Mouse (Mus musculus): ENCODE results near the gene 1700008O03Rik. TPM values are rescaled to one million over a fixed set of nuclear protein-coding genes. Genes with fewer than 3 reads are reported as not detected.

1700008O03Rik gene
- polyA plus RNA-seq (2016; fragmentation: Nextera tagmentation; extraction: Ambion mirVana) = 1.0 and 1.1 TPM in 2 replicates

- peak within 1 kb of the TSS; percentile 56 for H3K9ac ChIP-seq
- WGBS = 80% methylated on average over 12 of the region's 12 CpGs
- H3K27me3 ChIP-seq (replicated peaks) = peaks cover 15% of the 10 kb centered on the region
- no peak for ATAC-seq (ENCODE audit: low FRiP score, low read depth)
- no peaks in the 10 kb centered on the region for H3K36me3 ChIP-seq
- no peak within 1 kb of the TSS for H3K27ac ChIP-seq
- H3K9me3 ChIP-seq = no peaks in the 10 kb centered on the region
- peak within 1 kb of the TSS; percentile 47 for H3K4me3 ChIP-seq
- H3K4me1 ChIP-seq = peaks cover 9% of the 10 kb centered on the region; the same call in 1 of the 2 replicates
- peak within 1 kb of the TSS; percentile 94 for H3K4me2 ChIP-seq (replicated peaks)
These were observed at the start of gene 1700008O03Rik for GRCm38 (mm10) chr7:44385720-44386119. Gene 1700008O03Rik (minus strand): TSS chr7:44385820.

GRCm38 (mm10) chr7:44434089-44434488, 48.5 kb upstream of the 1700008O03Rik start:
- peaks cover 3% of the 10 kb centered on the region; the same call in 1 of the 2 replicates for H3K36me3 ChIP-seq
- no peak overlapping the region for H3K9ac ChIP-seq
- no peak overlapping the region for H3K27ac ChIP-seq
- H3K9me3 ChIP-seq = no peaks in the 10 kb centered on the region
- WGBS = 75% methylated on average over 9 of the region's 9 CpGs
- no peak for ATAC-seq (ENCODE audit: low FRiP score, low read depth)
- H3K4me3 ChIP-seq = no peak overlapping the region
- H3K4me1 ChIP-seq = peaks cover 43% of the 10 kb centered on the region
- H3K4me2 ChIP-seq (replicated peaks) = no peak overlapping the region
- H3K27me3 ChIP-seq (replicated peaks) = no peaks in the 10 kb centered on the region

- no peak overlapping the region for H3K27ac ChIP-seq
- no peak for ATAC-seq (ENCODE audit: low FRiP score, low read depth)
- H3K4me2 ChIP-seq (replicated peaks) = no peak overlapping the region
- peaks cover 42% of the 10 kb centered on the region for H3K4me1 ChIP-seq
- H3K9ac ChIP-seq = no peak overlapping the region
- H3K9me3 ChIP-seq = no peaks in the 10 kb centered on the region
- H3K27me3 ChIP-seq (replicated peaks) = no peaks in the 10 kb centered on the region
- H3K36me3 ChIP-seq = peaks cover 3% of the 10 kb centered on the region; the same call in 1 of the 2 replicates
- H3K4me3 ChIP-seq = no peak overlapping the region
- 4% methylated on average over 7 of the region's 7 CpGs for WGBS
These were observed 47.8 kb upstream of the 1700008O03Rik start for GRCm38 (mm10) chr7:44433371-44433770.

- 83% methylated on average over 6 of the region's 6 CpGs for WGBS
- Histone ChIP-seq H3K9me3 (no peaks in the 10 kb centered on the region), H3K27me3 (replicated peaks) (peaks cover 4% of the 10 kb centered on the region), H3K9ac (peak overlapping the region; percentile 10), H3K4me3 (no peak overlapping the region), H3K27ac (no peak overlapping the region), H3K4me2 (replicated peaks) (no peak overlapping the region), H3K36me3 (peaks cover 3% of the 10 kb centered on the region; the same call in 1 of the 2 replicates), H3K4me1 (peaks cover 46% of the 10 kb centered on the region)
- ATAC-seq (ENCODE audit: low FRiP score, low read depth) = no peak
These were observed 46.9 kb upstream of the 1700008O03Rik start for GRCm38 (mm10) chr7:44432550-44432949.

- peak overlapping the region; percentile 97 for H3K27ac ChIP-seq
- peak; percentile 43 for ATAC-seq (ENCODE audit: low FRiP score, low read depth)
- peaks cover 51% of the 10 kb centered on the region for H3K4me1 ChIP-seq
- H3K9me3 ChIP-seq = no peaks in the 10 kb centered on the region
- peak overlapping the region; percentile 88 for H3K4me2 ChIP-seq (replicated peaks)
- peaks cover 8% of the 10 kb centered on the region for H3K27me3 ChIP-seq (replicated peaks)
- 0% methylated on average over 31 of the region's 32 CpGs for WGBS
- H3K36me3 ChIP-seq = peaks cover 3% of the 10 kb centered on the region; the same call in 1 of the 2 replicates
- peak overlapping the region; percentile 95 for H3K9ac ChIP-seq
- H3K4me3 ChIP-seq = peak overlapping the region; percentile 70
These were observed 44.2 kb upstream of the 1700008O03Rik start for GRCm38 (mm10) chr7:44429534-44430488.

GRCm38 (mm10) chr7:44428968-44429521, 43.4 kb upstream of the 1700008O03Rik start, which contains the start of gene Lrrc4b:
Gene Lrrc4b (plus strand): TSS chr7:44429018.
- WGBS = 2% methylated on average over 59 of the region's 69 CpGs

GRCm38 (mm10) chr7:44428171-44428950, 42.7 kb upstream of the 1700008O03Rik start:
- Histone ChIP-seq H3K9ac (peak overlapping the region; percentile 95), H3K27me3 (replicated peaks) (peaks cover 8% of the 10 kb centered on the region), H3K4me2 (replicated peaks) (peak overlapping the region; percentile 88), H3K27ac (peak overlapping the region; percentile 97), H3K4me3 (peak overlapping the region; percentile 70), H3K4me1 (peaks cover 50% of the 10 kb centered on the region), H3K9me3 (no peaks in the 10 kb centered on the region), H3K36me3 (no peaks in the 10 kb centered on the region)
- ATAC-seq (ENCODE audit: low FRiP score, low read depth) = peak; percentile 24
- 1% methylated on average over 18 of the region's 38 CpGs for WGBS

More at GRCm38 (mm10) chr7:44428968-44429521, 43.4 kb upstream of the 1700008O03Rik start, which contains the start of gene Lrrc4b:
- peak within 1 kb of the TSS; percentile 95 for H3K9ac ChIP-seq
- no peaks in the 10 kb centered on the region for H3K9me3 ChIP-seq
- peak within 1 kb of the TSS; percentile 97 for H3K27ac ChIP-seq
- H3K4me3 ChIP-seq = peak within 1 kb of the TSS; percentile 70
- peak within 1 kb of the TSS; percentile 88 for H3K4me2 ChIP-seq (replicated peaks)
- peaks cover 51% of the 10 kb centered on the region for H3K4me1 ChIP-seq
- ATAC-seq (ENCODE audit: low FRiP score, low read depth) = peak; percentile 63
- peaks cover under 1% of the 10 kb centered on the region; the same call in 1 of the 2 replicates for H3K36me3 ChIP-seq
- H3K27me3 ChIP-seq (replicated peaks) = peaks cover 8% of the 10 kb centered on the region

GRCm38 (mm10) chr7:44427666-44428065, 42.0 kb upstream of the 1700008O03Rik start:
- Histone ChIP-seq H3K4me3 (peak overlapping the region; percentile 70), H3K4me2 (replicated peaks) (peak overlapping the region; percentile 88), H3K27me3 (replicated peaks) (peaks cover 8% of the 10 kb centered on the region), H3K4me1 (peaks cover 44% of the 10 kb centered on the region), H3K9me3 (no peaks in the 10 kb centered on the region), H3K27ac (peak overlapping the region; percentile 97), H3K36me3 (no peaks in the 10 kb centered on the region), H3K9ac (peak overlapping the region; percentile 95)
- 5% methylated on average over 8 of the region's 8 CpGs for WGBS
- peak; percentile 17; the same call in 1 of the 2 replicates for ATAC-seq (ENCODE audit: low FRiP score, low read depth)

GRCm38 (mm10) chr7:44413307-44413706, 27.7 kb upstream of the 1700008O03Rik start:
- Histone ChIP-seq H3K36me3 (no peaks in the 10 kb centered on the region), H3K9me3 (no peaks in the 10 kb centered on the region), H3K9ac (no peak overlapping the region), H3K4me2 (replicated peaks) (no peak overlapping the region), H3K27ac (no peak overlapping the region), H3K4me1 (no peaks in the 10 kb centered on the region), H3K4me3 (no peak overlapping the region), H3K27me3 (replicated peaks) (no peaks in the 10 kb centered on the region)
- WGBS = 86% methylated on average over 6 of the region's 6 CpGs
- ATAC-seq (ENCODE audit: low FRiP score, low read depth) = no peak

- H3K9ac ChIP-seq = no peak overlapping the region
- H3K4me1 ChIP-seq = no peaks in the 10 kb centered on the region
- H3K4me3 ChIP-seq = no peak overlapping the region
- no peaks in the 10 kb centered on the region for H3K9me3 ChIP-seq
- H3K27me3 ChIP-seq (replicated peaks) = peaks cover 6% of the 10 kb centered on the region; the same call in 1 of the 2 replicates
- H3K27ac ChIP-seq = no peak overlapping the region
- H3K4me2 ChIP-seq (replicated peaks) = no peak overlapping the region
- no peak for ATAC-seq (ENCODE audit: low FRiP score, low read depth)
- no peaks in the 10 kb centered on the region for H3K36me3 ChIP-seq
- 86% methylated on average over 4 of the region's 4 CpGs for WGBS
These were observed 25.5 kb upstream of the 1700008O03Rik start for GRCm38 (mm10) chr7:44411144-44411543.

- ATAC-seq (ENCODE audit: low FRiP score, low read depth) = no peak; the same call in none of the 2 replicates
- 0% methylated on average over 5 of the region's 5 CpGs for WGBS
- H3K4me1 ChIP-seq = no peaks in the 10 kb centered on the region
- H3K9me3 ChIP-seq = no peaks in the 10 kb centered on the region
- peaks cover 6% of the 10 kb centered on the region; the same call in 1 of the 2 replicates for H3K27me3 ChIP-seq (replicated peaks)
- H3K4me3 ChIP-seq = no peak overlapping the region
- H3K36me3 ChIP-seq = no peaks in the 10 kb centered on the region
- H3K4me2 ChIP-seq (replicated peaks) = no peak overlapping the region
- no peak overlapping the region for H3K9ac ChIP-seq
- H3K27ac ChIP-seq = no peak overlapping the region
These were observed 20.4 kb upstream of the 1700008O03Rik start for GRCm38 (mm10) chr7:44406015-44406355.

All from neural tube, embryonic 12.5 days (tissue).